Mouse (Mus musculus) gonadal fat pad, adult 2 months (tissue): ENCODE data around the gene Fbxw21. TPM values are rescaled to one million over a fixed set of nuclear protein-coding genes. Genes with fewer than 3 reads are reported as not detected.
"Not testable (repeated sequence)": the region's sequence is repeated elsewhere in the genome, so short reads cannot be mapped to it uniquely, and the experiment has no call there.

Source experiments
- DNase-seq: peaks from one replicate; pipeline ENCODE4 v3.0.0-alpha.2; 2012; ENCODE audit warnings: low read depth
- polyA plus RNA-seq: library from polyadenylated mRNA; depleted of rRNA; stranded (reverse); fragments of >200 nt; gene quantifications from 2 replicates; pipeline ENCODE4 v1.2.3, GENCODE M21; 2012; rRNA removed

Gene Fbxw21
- polyA plus RNA-seq, result not detected in 2 replicates

DNA sequence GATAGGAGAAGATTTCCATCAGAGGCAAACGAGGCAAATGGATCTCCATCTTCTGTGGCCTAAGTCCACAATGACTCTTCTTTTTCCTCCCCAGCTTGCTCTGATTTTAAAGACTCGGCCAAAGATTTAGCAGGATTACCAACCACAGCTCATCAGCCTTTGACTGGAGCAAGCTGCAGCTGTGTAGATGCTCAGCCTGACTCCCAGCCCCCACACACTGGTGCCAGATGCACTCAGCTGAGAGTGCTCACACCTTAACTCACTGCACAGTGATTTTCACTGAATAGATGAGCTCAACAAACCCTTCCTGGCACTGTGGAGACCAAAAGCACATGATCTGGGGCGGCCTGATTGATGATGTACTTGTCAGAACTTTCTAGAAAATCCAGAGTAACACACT is at the start of gene Fbxw21:
Gene Fbxw21 (minus strand): TSS at position 101 of the 400 bp plus-strand sequence.
- no peak for DNase-seq

DNA sequence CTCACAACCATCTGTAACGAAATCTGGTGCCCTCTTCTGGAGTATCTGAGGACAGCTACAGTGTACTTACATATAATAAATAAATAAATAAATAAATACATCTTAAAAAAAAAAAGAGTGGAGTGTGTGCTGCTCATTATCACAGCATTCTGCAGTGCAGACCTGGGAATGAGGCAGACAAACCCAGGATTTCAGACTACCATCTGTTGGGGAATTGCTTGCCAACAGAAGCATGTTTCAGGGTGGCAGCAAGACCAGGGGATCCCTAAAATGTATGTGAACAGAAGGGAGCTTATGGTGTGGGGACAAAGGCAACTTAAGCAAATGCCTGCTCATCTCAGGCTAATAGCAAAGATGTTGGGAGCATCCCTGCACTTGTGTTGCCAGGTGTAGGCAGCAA is 39.5 kb upstream of the Fbxw21 start:
- not testable (repeated sequence) for DNase-seq

DNA sequence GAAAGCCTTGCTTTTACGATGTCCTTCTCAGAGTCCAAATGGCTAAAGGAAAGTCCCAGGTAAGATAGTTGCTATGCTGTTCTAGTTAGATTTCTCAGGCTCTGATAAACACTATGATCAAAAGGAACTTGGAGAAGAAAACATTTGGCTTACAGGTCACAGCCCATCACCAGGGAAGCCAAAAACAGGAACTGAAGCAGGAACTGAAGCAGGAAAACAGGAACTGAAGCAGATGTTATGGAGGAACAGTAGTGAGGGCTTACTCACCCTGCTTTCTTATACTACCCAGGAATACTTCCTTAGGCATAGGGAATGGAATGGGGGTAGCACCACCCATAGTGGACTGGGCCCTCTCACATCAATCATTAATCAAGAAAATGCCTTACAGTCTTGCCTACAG is 38.5 kb upstream of the Fbxw21 start:
- no peak for DNase-seq

DNA sequence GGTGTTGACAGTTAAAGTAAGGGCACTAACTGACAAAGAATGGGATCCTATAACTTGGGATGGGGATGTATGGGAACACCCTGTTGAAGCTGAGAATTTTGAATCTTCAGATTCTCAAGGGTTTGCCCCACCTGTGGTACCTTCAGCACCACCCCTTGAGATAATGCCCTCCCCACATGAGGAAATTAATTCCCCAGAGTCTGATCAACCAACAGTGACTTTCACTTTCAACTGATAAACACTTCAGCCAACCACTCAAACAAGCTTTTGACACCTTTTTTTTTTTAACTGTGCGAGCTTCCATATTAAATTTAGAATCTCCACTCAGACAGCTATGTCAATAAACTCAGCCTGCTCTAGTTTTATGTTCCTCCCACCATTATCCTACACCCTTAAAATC is 37.5 kb upstream of the Fbxw21 start:
- no peak for DNase-seq

DNA sequence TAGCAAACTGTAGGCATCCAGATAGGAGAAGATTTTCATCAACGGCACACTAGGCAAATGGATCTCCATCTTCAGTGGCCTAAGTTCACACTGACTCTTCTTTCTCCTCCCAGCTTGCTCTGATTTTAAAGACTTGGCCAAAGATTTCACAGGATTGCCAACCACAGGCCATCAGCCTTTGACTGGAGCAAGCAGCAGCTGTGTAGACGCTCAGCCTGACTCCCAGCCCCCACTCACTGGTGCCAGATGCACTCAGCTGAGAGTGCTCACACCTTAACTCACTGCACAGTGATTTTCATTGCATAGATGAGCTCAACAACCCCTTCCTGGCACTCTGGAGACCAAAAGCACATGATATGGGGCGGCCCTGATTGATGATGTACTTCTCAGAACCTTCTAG is 34.0 kb upstream of the Fbxw21 start, which contains the start of gene Fbxw13:
Gene Fbxw13 (minus strand): TSS at position 101 of the 400 bp plus-strand sequence.
- not testable (repeated sequence) for DNase-seq

DNA sequence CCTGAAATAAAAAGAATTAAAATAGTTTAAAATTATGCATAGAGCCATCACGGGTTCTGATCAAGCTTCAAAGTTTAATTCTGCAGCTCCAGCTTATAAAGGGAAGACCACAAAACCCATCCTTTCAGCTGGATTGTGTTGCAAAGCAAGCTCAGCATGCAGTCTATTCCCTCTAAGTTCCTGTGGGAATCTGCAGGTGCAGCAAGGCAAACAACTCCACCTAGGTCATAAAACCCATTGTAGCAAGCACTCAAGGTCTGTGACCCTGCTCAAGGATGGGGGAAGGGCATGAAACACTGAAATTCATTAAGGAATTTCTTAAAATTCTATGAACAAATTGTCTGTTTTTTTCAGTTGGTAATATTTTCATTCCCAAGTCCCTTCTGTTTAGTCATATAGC is 15.4 kb upstream of the Fbxw21 start:
- DNase-seq, result no peak

DNA sequence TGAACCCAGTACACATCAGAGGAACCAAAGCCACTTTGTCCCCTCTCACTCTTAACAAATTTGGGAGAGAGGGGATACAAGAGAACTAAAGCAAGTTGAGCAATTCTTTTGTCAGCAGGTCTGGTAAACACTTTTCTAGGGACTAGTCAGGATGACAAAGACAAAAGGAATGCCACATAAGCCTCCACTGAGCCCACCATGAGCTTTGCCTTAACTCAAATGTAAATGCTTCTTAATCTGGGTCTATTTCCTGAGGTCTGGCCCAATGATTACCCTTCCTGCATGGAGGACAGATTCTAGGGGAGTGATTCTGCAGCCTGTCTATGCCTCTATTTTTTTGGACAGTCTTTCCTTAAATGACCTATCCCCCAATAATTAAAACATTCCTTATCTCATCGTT is 14.5 kb upstream of the Fbxw21 start:
- no peak for DNase-seq

DNA sequence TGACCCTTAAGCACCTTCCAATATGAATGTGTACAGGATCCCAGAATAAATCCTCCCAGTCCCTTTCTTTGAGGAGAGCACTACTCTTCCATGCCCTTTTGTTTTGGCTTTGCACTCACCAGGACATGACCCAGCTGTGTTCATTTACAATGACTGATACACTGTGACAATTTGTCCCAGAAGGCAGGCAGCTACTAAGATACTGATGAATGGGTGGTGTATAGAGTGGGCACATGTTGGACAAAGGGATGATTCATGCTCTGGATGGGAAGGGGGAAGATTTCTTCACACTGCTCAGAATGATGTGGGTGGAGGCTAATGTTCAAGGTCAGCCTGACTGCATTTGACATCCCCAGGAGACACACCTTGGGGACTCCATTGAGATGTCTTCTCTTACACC is 5.5 kb upstream of the Fbxw21 start:
- DNase-seq, result no peak

DNA sequence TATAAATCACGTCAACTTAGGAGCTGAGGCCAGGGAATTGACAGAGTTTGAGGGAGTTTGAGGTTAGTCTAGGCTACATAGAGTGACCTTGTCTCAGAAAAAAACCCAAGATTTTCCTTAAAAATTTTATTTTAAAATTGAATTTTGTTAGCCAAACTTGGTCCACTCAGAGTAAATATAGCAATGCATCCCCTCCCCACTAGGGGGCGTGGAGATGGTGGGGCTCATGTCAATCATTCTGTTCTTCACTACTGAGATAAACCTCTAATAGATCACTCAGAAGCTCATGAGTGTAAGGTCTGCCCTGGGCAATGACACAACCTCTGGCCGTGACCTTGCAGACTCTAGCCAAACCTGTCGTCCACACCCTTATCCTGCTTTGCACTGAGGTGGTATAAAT is 21.4 kb downstream of the Fbxw21 start:
- DNase-seq, result not testable (repeated sequence)

DNA sequence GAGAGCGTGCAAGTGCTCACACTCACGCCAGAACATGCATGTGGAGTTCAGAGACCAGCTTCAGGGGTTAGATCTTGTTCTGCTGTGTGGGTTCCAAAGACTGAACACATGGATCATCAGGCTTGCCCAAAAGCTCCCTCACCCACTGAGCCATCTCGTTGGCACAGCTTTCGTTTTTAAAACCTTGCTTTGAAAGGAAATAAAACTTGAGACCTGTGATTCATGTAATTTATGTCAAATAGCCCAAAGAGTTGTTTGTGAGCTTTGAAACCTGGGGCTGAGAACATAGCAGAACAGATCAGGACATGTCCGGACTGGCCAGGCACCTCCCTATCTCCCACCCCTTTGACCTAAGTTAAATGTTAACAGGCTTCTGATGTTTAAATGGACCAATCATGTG is 31.8 kb downstream of the Fbxw21 start:
- DNase-seq, result no peak

DNA sequence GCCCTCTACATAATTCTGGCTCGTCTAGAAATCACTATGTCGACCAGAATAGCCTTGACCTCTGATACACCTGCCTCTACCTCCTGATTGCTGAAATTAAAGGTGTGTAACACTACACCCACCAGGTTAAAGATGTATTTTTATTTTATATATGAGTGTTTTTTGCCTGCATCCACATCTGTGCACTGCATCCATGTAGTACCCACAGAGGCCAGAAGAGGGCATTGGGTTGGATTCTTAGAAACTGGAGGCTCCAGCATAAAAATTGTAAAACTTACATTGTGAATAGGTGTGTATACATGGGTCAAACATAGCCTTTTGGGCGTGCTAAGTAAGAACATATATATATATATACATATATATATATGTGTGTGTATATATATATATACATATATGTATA is 33.6 kb downstream of the Fbxw21 start:
- no peak for DNase-seq

DNA sequence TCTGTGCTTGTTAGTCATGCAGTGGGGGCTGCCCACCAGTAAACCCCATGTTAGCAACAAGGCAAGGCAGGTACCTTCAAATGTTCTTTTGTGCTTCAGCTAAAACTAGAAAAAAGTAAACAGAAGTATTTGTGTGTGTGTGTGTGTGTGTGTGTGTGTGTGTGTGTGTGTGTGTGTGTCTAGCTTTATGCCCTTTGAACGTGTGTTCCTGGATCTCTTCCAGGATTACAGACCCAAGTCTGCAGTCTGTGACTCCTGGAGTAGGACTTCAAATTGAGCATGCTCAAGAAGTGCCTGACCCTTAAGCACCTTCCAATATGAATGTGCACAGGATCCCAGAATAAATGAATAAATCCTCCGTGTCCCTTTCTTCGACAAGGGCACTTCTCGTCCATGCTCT is 34.8 kb downstream of the Fbxw21 start:
- no peak for DNase-seq

DNA sequence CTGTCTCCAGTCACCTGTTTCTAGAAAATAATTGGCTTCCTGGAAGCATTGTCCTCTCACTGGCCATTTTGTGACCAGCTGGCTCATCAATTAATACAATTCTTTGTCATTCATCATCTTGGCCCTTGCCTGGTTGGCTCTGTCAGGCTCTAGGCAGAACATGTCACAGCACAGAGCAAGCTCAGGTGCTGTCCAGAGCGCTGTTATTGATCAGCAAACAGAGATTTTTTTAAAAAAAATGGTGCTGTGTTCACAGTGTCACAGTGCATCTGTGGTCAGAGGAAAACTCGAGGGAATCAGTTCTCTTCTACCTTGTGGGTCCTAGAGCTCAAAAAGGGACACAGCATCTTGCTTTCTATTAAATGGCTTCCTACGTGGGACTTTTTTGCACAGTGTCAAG is 36.4 kb downstream of the Fbxw21 start:
- DNase-seq, result no peak

DNA sequence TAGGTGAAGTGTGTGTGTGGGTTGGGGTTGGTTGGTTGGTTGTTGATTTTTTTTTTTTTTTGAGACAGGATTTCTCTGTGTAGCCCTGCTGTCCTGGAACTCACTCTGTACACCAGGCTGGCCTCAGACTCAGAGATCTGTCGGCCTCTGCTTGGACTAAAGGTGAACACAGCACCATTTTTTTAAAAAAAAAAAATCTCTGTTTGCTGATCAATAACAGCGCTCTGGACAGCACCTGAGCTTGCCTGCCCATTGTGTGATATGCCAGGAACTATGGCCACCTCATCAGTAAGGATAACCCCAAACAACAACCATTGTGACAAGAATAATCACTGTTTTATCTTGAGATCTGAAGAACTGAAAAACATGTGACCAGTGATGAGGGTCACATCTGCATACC is 36.8 kb downstream of the Fbxw21 start:
- no peak for DNase-seq

DNA sequence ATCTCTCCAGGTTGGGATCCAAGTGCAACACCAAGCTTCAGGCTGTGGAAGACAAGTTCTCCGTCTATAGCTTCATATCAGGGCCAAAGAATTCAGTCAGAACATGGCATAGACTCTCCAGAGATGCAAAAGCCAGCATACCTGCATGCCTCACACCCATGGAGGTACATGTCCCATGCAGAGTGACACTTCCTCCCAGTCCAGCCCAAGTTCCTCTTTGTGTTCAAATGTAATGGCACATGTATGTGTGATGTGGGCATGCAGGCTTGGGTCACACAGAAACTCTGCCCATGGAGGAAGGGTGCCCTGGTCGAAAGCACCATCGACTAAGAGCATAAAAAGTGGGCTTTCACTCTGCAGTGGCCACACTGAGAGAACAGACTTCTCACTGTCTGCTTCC is 37.7 kb downstream of the Fbxw21 start:
- DNase-seq, result no peak

DNA sequence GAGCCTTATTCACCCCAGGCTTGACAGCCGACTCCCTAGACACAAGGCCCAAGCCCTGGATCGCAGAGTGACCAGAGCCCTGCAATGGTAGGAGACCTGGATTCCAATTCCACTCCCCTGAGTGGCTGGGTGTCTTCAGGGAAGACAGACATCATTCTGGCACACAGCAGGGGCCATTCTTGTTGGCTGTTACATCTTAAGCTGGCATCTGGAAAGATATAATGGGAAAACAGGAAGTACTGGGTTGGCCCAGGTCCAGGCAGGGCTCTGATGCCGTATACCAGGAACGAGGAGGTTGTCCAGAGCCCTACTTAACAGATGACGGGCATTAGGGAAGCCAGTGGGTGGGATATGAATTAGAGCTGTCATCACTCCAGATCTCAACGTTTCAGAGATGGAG is 38.6 kb downstream of the Fbxw21 start:
- DNase-seq, result no peak

DNA sequence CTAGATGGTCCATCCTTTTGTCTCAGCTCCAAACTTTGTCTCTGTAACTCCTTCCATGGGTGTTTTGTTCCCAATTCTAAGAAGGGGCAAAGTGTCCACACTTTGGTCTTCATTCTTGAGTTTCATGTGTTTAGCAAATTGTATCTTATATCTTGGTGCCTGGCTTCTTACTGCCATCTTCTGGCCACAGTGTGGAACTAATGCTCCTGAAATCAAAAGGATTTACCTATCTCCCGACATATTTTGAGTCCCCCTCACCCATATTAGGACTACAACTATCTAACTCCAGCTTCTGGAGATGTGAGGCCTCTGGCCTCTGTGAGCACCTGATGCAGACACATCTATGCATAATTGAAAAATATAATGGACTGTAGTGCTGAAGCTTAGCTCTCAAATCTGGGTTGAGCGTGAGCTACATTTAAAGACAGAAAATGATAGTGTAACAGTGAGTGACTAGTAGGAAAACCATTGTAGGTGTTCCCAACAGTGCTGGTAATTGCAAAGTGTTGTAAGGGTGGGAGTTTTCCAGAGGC is 39.2 kb downstream of the Fbxw21 start:
- DNase-seq, result no peak

DNA sequence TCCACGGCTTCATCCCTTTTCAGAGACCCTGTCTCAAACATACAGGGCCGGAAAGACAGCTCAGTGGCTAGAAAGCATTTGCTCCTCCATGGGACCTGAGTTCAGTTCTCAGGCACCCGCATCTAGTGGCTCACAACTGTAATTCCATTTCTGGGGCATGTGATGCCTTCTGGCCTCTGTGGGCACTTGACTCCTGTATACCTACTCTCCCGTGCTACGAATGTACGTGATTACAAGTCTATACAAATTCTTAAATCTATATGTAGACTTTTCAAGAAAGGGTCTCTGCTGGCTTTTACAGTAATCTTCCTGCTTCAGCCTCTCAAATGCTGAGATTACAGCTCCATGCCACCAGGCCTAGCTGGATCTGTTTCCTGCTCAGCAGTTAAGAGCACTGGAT is 40.9 kb downstream of the Fbxw21 start:
- DNase-seq, result no peak

DNA sequence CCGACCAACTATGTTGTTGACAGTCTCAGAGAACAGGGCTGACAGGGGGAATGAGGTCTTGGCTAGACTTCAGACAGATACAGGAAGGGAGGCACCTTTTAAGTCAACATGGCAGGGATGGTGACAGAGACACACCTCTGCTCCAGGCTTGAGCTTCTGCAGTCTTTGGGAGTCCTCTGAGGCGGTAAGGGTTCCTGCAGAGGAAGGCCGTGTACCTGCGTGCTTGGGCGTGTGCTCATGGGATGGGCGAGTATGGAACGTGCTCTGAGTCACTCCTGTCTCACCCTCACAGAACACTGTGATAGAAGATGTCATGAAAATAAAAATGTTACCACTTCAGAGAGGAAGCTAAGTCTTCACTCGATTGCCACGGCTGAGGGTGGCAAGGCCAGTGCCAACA is 42.3 kb downstream of the Fbxw21 start:
- DNase-seq, result no peak

DNA sequence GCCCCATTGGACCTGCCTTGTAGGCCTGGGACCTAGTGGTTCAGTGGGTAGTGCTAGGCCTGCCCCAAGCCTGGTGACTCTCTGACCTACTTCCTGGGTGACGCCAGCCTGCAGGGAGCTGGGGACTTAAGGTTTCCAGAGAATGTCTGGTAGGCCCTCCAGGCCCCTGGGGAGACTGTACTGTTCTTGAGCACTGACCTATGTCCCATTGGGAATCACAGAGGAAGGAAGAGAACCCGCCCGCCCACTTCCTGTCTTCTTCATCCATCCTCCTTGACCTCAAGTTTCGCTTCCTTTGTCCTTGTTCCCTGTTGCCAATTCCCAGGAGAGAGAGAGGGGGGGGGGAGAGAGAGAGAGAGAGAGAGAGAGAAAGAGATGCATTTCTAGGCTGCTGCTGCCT is 43.7 kb downstream of the Fbxw21 start:
- DNase-seq, result no peak

DNA sequence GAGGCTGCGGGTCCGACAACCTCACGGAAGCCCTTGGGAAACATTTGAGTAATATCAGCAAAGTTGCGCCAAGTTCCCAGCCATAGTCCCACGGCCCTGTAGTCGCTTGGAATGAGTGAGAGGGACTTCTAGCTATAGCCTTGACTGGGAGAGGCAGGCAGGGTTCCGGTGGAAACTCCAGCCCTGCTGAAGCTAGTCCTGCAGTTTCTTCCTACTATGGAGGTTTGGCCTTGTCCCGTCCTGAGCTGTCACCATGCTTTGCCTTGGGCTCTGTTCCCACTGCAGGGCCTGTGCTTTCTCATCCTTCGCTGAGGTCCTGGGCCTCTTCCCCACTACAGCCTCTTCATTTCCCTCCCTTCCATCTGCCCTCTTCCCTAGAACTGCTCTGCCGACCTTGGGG is 45.6 kb downstream of the Fbxw21 start:
- no peak for DNase-seq

DNA sequence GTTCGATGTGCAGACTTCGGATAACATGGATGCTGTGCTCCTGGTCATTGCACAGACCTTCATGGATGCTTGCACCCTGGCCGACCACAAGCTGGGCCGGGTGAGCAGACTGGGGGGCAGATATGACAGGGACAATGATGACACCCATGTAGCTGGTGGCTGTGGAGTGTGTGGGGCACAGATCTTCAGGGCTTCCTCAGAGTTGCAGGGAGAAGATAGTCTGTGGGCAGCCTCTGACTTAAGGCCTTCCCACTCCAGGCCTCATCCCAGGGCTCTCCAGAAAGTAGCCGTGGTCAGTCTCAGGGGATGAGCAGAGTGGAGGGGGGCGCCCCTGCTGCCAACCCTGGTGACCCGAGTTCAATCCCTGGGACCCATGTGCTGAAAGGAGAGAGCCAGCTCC is 47.0 kb downstream of the Fbxw21 start:
- DNase-seq, result no peak

DNA sequence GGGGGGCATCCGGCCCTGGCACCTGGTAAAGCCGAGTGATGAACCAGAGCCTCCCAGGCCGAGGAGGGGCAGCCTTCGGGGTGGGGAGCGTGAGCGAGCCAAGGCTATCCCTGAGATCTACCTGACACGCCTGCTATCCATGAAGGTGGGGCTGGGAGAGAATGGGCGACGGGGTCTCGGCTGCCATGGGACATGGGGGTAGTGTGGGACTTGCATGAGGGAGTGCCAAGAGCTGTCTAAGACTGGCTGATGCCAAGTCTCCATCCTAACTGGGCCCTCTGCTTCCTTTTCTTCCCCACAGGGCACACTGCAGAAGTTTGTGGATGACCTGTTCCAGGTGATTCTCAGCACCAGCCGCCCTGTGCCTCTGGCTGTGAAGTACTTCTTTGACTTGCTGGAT is 47.6 kb downstream of the Fbxw21 start:
- no peak for DNase-seq

DNA sequence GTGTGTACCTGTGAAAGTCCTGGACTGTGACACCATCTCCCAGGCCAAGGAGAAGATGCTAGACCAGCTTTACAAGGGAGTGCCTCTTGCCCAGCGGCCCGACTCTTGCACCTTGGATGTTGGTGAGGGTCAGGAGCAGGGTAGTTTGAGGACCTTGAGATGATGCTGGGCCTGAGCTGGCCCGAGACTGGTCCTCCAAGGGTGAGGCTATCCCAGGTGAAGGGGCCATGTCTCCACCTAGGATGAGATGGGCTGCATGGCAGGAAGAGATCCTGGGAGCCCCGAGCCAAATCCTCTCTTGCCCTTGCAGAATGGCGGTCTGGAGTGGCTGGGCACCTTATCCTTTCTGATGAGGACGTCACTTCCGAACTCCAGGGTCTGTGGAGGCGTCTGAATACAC is 48.5 kb downstream of the Fbxw21 start:
- DNase-seq, result no peak

DNA sequence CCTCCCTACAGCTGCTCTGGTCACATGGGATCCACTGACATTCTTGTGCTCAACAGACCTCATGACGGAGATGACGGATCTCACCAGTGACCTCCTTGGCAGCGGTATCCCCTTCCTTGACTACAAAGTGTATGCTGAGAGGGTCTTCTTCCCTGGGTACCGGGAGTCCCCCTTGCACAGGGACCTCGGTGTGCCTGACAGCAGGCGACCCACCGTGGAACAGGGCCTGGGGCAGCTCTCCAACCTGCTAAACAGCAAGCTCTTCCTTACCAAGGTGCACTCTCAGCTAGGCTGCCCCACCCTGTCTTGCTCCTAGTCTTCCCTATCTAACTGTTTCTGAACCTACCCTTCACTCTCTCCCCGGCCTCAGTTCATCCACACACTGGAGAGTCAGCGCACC is 50.2 kb downstream of the Fbxw21 start:
- no peak for DNase-seq
